Mouse (Mus musculus): ENCODE results near the gene Hscb. TPM values are rescaled to one million over a fixed set of nuclear protein-coding genes. Genes with fewer than 3 reads are reported as not detected.

Gene Hscb
- polyA plus RNA-seq, 1 experiment, result 24.2 TPM

GRCm38 (mm10) chr5:110783150-110783549 lies 56.4 kb downstream of the Hscb start:
- H3K4me3 ChIP-seq, result no peak overlapping the region
- H3K36me3 ChIP-seq (ENCODE audit: control insufficient read depth, insufficient read depth), result peaks cover 4% of the 10 kb centered on the region
- TF ChIP-seq CEBPB (IDR thresholded peaks at IDR 0.05; ENCODE audit: insufficient read depth, poor library complexity, severe bottlenecking), result no peak
- TF ChIP-seq MAX (IDR thresholded peaks at IDR 0.05; ENCODE audit: low read depth), result no peak
- peak; percentile 51 for TF ChIP-seq POLR2AphosphoS2 (IDR thresholded peaks at IDR 0.05; ENCODE audit: insufficient read length, low read depth)
- no peak for TF ChIP-seq POLR2A (IDR thresholded peaks at IDR 0.05; ENCODE audit: insufficient read length, low read depth)
- H3K79me2 ChIP-seq (ENCODE audit: control insufficient read depth, insufficient read depth), result peaks cover 19% of the 10 kb centered on the region
- H3ac ChIP-seq (ENCODE audit: control insufficient read depth, insufficient read length), result no peak overlapping the region
- no peaks in the 10 kb centered on the region for H3K27me3 ChIP-seq (ENCODE audit: control insufficient read depth, insufficient read depth, insufficient read length)
- no peak overlapping the region for H3K4me2 ChIP-seq (ENCODE audit: low read depth)

GRCm38 (mm10) chr5:110781529-110782238 lies 57.9 kb downstream of the Hscb start:
- peaks cover 4% of the 10 kb centered on the region for H3K36me3 ChIP-seq (ENCODE audit: control insufficient read depth, insufficient read depth)

GRCm38 (mm10) chr5:110780761-110781528 lies 58.6 kb downstream of the Hscb start:
- peak overlapping the region; percentile 57 for H3ac ChIP-seq (ENCODE audit: control insufficient read depth, insufficient read length)
- H3K27me3 ChIP-seq (ENCODE audit: control insufficient read depth, insufficient read depth, insufficient read length), result no peaks in the 10 kb centered on the region
- no peak for TF ChIP-seq TCF12 (IDR thresholded peaks at IDR 0.05; ENCODE audit: insufficient read depth, poor library complexity, severe bottlenecking)
- no peak for TF ChIP-seq USF1 (IDR thresholded peaks at IDR 0.05; ENCODE audit: low read depth)
- no peak for TF ChIP-seq CEBPB (IDR thresholded peaks at IDR 0.05; ENCODE audit: insufficient read depth, poor library complexity, severe bottlenecking)
- TF ChIP-seq MYOG (IDR thresholded peaks at IDR 0.05; ENCODE audit: control insufficient read depth in 1 of 3, insufficient read depth in 1 of 3, insufficient read length in 2 of 3, low read depth in 2 of 3), result no peak
- no peak for TF ChIP-seq SRF (IDR thresholded peaks at IDR 0.05; ENCODE audit: control insufficient read depth, insufficient read length, low read depth)
- no peak for TF ChIP-seq TCF3 (IDR thresholded peaks at IDR 0.05; ENCODE audit: insufficient read length, low read depth)
- no peak for TF ChIP-seq POLR2A (IDR thresholded peaks at IDR 0.05; ENCODE audit: insufficient read length, low read depth)
- TF ChIP-seq MAX (IDR thresholded peaks at IDR 0.05; ENCODE audit: low read depth), result no peak
- no peak for TF ChIP-seq POLR2AphosphoS2 (IDR thresholded peaks at IDR 0.05; ENCODE audit: insufficient read length, low read depth)
- no peak for TF ChIP-seq REST (IDR thresholded peaks at IDR 0.05; ENCODE audit: insufficient read depth, insufficient read length)
- no peak for TF ChIP-seq MYOD1 (IDR thresholded peaks at IDR 0.05; ENCODE audit: control insufficient read depth in 1 of 3, insufficient read length in 2 of 3, low read depth in 2 of 3)
- no peak for TF ChIP-seq E2F4 (IDR thresholded peaks at IDR 0.05; ENCODE audit: insufficient read depth)
- peaks cover 6% of the 10 kb centered on the region for H3K36me3 ChIP-seq (ENCODE audit: control insufficient read depth, insufficient read depth)
- peak overlapping the region; percentile 92 for H3K4me2 ChIP-seq (ENCODE audit: low read depth)
- peak overlapping the region; percentile 68 for H3K4me3 ChIP-seq
- peaks cover 23% of the 10 kb centered on the region for H3K79me2 ChIP-seq (ENCODE audit: control insufficient read depth, insufficient read depth)

More at GRCm38 (mm10) chr5:110781529-110782238, 57.9 kb downstream of the Hscb start:
- Histone ChIP-seq H3K4me3 (peak overlapping the region; percentile 68), H3K27me3 (ENCODE audit: control insufficient read depth, insufficient read depth, insufficient read length) (no peaks in the 10 kb centered on the region), H3ac (ENCODE audit: control insufficient read depth, insufficient read length) (no peak overlapping the region), H3K4me2 (ENCODE audit: low read depth) (no peak overlapping the region), H3K79me2 (ENCODE audit: control insufficient read depth, insufficient read depth) (peaks cover 23% of the 10 kb centered on the region)
- no peak for TF ChIP-seq MAX (IDR thresholded peaks at IDR 0.05; ENCODE audit: low read depth)
- TF ChIP-seq MYOD1 (IDR thresholded peaks at IDR 0.05; ENCODE audit: control insufficient read depth in 1 of 3, insufficient read length in 2 of 3, low read depth in 2 of 3), result no peak
- TF ChIP-seq MYOG (IDR thresholded peaks at IDR 0.05; ENCODE audit: control insufficient read depth in 1 of 3, insufficient read depth in 1 of 3, insufficient read length in 2 of 3, low read depth in 2 of 3), result no peak

- peak within 1 kb of the TSS; percentile 92 for H3K4me2 ChIP-seq (ENCODE audit: low read depth)
- peak within 1 kb of the TSS; percentile 68 for H3K4me3 ChIP-seq
- H3K27me3 ChIP-seq (ENCODE audit: control insufficient read depth, insufficient read depth, insufficient read length), result no peaks in the 10 kb centered on the region
- peak within 1 kb of the TSS; percentile 57 for H3ac ChIP-seq (ENCODE audit: control insufficient read depth, insufficient read length)
- peaks cover 7% of the 10 kb centered on the region for H3K36me3 ChIP-seq (ENCODE audit: control insufficient read depth, insufficient read depth)
- TF ChIP-seq USF1 (IDR thresholded peaks at IDR 0.05; ENCODE audit: low read depth), result peak; percentile 84
- TF ChIP-seq TCF3 (IDR thresholded peaks at IDR 0.05; ENCODE audit: insufficient read length, low read depth), result no peak
- no peak for TF ChIP-seq SRF (IDR thresholded peaks at IDR 0.05; ENCODE audit: control insufficient read depth, insufficient read length, low read depth)
- peak; percentile 16 for TF ChIP-seq POLR2AphosphoS2 (IDR thresholded peaks at IDR 0.05; ENCODE audit: insufficient read length, low read depth)
- TF ChIP-seq E2F4 (IDR thresholded peaks at IDR 0.05; ENCODE audit: insufficient read depth), result no peak
- TF ChIP-seq TCF12 (IDR thresholded peaks at IDR 0.05; ENCODE audit: insufficient read depth, poor library complexity, severe bottlenecking), result no peak
- TF ChIP-seq MAX (IDR thresholded peaks at IDR 0.05; ENCODE audit: low read depth), result peak; percentile 87
- TF ChIP-seq REST (IDR thresholded peaks at IDR 0.05; ENCODE audit: insufficient read depth, insufficient read length), result no peak
- no peak for TF ChIP-seq CEBPB (IDR thresholded peaks at IDR 0.05; ENCODE audit: insufficient read depth, poor library complexity, severe bottlenecking)
- no peak for TF ChIP-seq MYOG (IDR thresholded peaks at IDR 0.05; ENCODE audit: control insufficient read depth in 1 of 3, insufficient read depth in 1 of 3, insufficient read length in 2 of 3, low read depth in 2 of 3)
- TF ChIP-seq MYOD1 (IDR thresholded peaks at IDR 0.05; ENCODE audit: control insufficient read depth in 1 of 3, insufficient read length in 2 of 3, low read depth in 2 of 3), result no peak
- TF ChIP-seq POLR2A (IDR thresholded peaks at IDR 0.05; ENCODE audit: insufficient read length, low read depth), result peak; percentile 68
- H3K79me2 ChIP-seq (ENCODE audit: control insufficient read depth, insufficient read depth), result peaks cover 23% of the 10 kb centered on the region
These were observed 59.4 kb downstream of the Hscb start, which contains the start of gene Pus1 for GRCm38 (mm10) chr5:110779998-110780760. TSS of gene Pus1 (minus strand) at chr5:110780659.

All from myocyte (in vitro differentiated cells).